33 mouse cellular contexts compared by ENCODE assay signal in the genomic region with DNA sequence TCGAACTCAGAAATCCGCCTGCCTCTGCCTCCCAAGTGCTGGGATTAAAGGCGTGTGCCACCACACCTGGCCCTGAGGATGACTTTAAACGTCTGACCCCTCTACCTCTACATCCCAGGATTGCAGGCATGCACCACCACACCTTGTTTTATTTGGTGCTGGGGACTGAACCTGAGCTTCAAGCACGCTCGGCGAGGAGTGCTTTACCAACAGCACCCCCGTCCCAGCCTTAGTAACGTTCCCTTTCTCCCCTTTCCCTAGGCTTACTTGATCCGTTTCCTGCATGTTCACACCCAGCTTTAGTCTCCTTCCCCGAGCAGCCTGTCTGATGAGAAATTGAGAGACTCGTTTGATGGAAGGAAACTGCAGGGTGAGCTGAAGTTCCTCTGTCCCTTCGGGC.
"Had no signal": no experiment of that assay in that cellular context is flagged by ENCODE, and none has a peak within 500 bp of the region (broad histone marks: within the 10 kb centered on the region; RNA-seq: fewer than 3 reads in every experiment).

No protein-coding gene starts in this region.

- H3K4me3 ChIP-seq: heart, embryonic 10.5 days; heart, embryonic 12.5 days; heart, embryonic 13.5 days; heart, embryonic 15.5 days; hindbrain, embryonic 10.5 days; hindbrain, embryonic 12.5 days; hindbrain, embryonic 13.5 days; hindbrain, embryonic 15.5 days; intestine, embryonic 15.5 days; kidney, embryonic 15.5 days; layer of hippocampus, adult 2 months; left cerebral cortex, adult 2 months had no signal

- H3K4me1 ChIP-seq: heart, embryonic 10.5 days; intestine, embryonic 15.5 days; kidney, embryonic 15.5 days had no signal

- H3K27ac ChIP-seq: heart, embryonic 10.5 days; heart, embryonic 13.5 days; heart, embryonic 15.5 days; hindbrain, embryonic 10.5 days; hindbrain, embryonic 12.5 days; hindbrain, embryonic 13.5 days; hindbrain, embryonic 14.5 days; hindbrain, embryonic 15.5 days; hindbrain, postnatal 0 days; intestine, embryonic 15.5 days; kidney, embryonic 15.5 days; kidney, postnatal 0 days; layer of hippocampus, adult 2 months; left cerebral cortex, adult 2 months had no signal

- H3K9ac ChIP-seq: heart, embryonic 12.5 days; heart, embryonic 13.5 days; heart, embryonic 15.5 days; hindbrain, embryonic 12.5 days; hindbrain, embryonic 13.5 days; hindbrain, embryonic 14.5 days; hindbrain, embryonic 15.5 days; intestine, embryonic 15.5 days; kidney, embryonic 15.5 days had no signal

- DNase-seq: heart, postnatal 14 days; heart, postnatal 36 days; heart, postnatal 4 days; kidney, adult 11 months; kidney, adult 18-20 months; kidney, adult 2 months; kidney, adult 8-10 months; kidney, adult 9 months; kidney, postnatal 10 days; kidney, postnatal 14 days; kidney, postnatal 36 days; kidney, postnatal 4 days; layer of hippocampus, adult 9-11 months; layer of hippocampus, postnatal 36 days had no signal

- H3K36me3 ChIP-seq: heart, embryonic 10.5 days; heart, embryonic 12.5 days; heart, embryonic 13.5 days; heart, embryonic 15.5 days; hindbrain, embryonic 10.5 days; hindbrain, embryonic 12.5 days; hindbrain, embryonic 13.5 days; hindbrain, embryonic 15.5 days; intestine, embryonic 15.5 days; kidney, embryonic 15.5 days had no signal

- H3K9me3 ChIP-seq: heart, embryonic 10.5 days; heart, embryonic 12.5 days; heart, embryonic 13.5 days; heart, embryonic 15.5 days; hindbrain, embryonic 10.5 days; hindbrain, embryonic 12.5 days; hindbrain, embryonic 13.5 days; hindbrain, embryonic 15.5 days; intestine, embryonic 15.5 days; kidney, embryonic 15.5 days had no signal

- ATAC-seq: hindbrain, embryonic 16.5 days; hindbrain, postnatal 0 days; intestine, embryonic 15.5 days; intestine, embryonic 16.5 days; intestine, postnatal 0 days had no signal

- H3K4me2 ChIP-seq: heart, embryonic 11.5 days; heart, embryonic 12.5 days; heart, embryonic 13.5 days; heart, embryonic 15.5 days; hindbrain, embryonic 12.5 days; hindbrain, embryonic 13.5 days; hindbrain, embryonic 14.5 days; hindbrain, embryonic 15.5 days; intestine, embryonic 15.5 days; kidney, embryonic 15.5 days had no signal

- H3K27me3 ChIP-seq: heart, embryonic 12.5 days; heart, embryonic 15.5 days; hindbrain, embryonic 12.5 days; hindbrain, embryonic 13.5 days; hindbrain, embryonic 15.5 days had no signal
